Mouse (Mus musculus) CD8-positive naive resting alpha-beta T cell, adult 2 months (primary cell): ENCODE data around the gene Diaph3.
"Not testable (repeated sequence)": the region's sequence is repeated elsewhere in the genome, so short reads cannot be mapped to it uniquely, and the experiment has no call there.

Experiments
- DNase-seq, 2 experiments: peaks; one replicate each; pipeline ENCODE4 v3.0.0; 2022; ENCODE audit warnings: low read depth in 2 of 2, low spot score in 2 of 2

Gene Diaph3

DNA sequence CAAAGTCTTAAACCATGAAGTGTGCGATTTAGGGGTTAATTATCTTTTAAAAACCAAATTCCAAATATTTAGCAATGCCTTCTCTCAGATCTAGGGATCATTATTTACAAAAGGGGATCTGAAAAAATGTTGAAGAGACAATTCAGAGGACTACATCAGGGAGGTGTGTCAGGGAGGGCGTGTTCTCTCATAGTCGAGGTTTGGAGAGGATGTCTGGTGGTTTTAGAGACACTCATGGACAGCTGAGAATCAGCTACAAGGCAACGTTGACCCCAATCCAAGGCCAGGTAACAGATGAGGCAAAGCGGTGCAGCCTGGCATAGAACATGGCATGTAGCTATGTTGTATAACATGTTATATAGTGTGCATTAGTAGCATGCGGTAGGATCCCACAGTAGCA, 396.5 kb downstream of the Diaph3 start:
- no peak for DNase-seq

DNA sequence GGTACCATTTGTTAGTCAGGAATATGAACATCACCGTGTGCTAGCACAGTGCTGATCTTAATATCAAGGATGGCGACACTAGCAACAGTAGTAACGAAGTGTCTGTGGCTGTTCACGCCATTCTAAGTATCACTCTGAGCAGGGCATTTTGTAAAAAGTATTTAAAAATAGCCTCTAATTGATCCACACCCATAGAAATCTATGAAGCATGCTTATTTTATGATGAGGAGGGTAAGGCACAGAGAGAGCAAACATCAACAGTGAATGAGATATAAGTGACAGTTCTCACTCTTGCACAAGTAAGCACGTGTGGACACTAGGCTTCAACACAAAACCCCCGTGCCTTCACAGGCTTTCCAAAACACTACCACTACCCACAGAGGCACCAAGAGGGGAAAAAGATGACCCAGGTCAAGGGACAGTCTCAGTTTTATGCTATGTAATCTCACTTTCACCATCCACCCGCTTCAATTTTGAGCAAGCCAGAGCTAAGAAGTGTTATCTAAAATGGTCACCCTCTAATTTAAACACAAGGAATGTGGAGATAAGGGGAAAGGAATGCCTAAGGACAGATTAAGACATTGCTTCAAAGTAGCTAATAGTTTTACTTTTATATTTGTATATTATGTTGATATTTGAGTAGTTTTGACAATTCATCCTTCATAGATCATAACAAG, 399.0 kb downstream of the Diaph3 start:
- DNase-seq, result no peak

DNA sequence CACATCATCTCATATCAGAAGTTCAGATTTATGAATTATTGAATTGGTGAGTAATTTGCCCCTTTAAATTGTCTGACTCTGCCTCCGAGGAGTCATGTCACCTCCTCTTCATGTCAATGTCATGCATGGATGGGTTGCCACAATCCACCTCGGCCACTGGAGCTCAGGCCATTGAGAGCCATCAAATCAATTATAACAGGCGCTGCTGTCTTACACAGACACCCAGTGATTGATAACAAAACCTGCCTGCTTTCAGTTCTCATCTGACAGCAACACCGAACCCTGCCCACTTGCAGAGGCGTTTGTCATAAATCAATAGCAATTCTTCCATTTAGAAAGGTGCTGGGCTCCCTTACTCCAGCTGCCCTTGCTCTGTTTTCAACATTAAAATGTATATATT, 402.1 kb downstream of the Diaph3 start:
- DNase-seq, result no peak

DNA sequence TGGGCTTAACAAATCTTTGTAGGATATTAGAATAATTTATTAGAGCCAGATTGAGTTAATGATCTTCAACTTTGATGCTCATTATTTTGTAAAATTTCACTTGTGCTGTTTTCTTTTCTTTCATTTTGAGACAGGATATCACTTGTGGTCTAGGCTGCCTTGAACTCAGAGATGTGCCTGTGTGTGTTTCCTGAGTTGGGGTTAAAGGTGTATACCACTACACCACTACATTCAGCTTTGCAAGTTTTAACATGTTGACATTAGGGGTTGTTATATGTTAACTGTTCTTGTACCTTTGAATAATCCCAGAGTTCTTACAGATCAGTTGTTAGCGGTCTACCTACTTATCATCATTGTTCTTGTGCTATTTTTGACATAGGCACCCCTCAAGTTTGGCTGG, 404.4 kb downstream of the Diaph3 start:
- peak; percentile 27 to 36 for DNase-seq

DNA sequence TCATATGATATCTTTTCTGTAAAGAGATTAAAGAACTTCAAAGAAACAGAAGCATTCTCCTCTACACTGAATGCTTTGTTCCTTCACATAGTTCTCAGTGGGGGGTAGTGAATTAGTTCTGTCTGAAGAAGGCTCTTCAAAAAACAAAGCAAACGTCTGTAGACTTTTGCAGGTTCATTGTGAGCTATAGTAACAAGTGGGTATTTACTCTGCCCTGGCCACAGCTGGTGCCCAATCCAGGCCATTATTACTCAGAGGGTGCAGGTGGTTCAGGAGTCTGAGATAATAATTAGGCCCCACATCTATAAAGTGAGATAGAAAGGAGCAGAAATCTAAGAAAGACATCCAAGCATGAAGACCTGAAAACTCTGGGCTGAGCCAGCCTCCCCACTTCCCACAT, 409.7 kb downstream of the Diaph3 start:
- no peak for DNase-seq

DNA sequence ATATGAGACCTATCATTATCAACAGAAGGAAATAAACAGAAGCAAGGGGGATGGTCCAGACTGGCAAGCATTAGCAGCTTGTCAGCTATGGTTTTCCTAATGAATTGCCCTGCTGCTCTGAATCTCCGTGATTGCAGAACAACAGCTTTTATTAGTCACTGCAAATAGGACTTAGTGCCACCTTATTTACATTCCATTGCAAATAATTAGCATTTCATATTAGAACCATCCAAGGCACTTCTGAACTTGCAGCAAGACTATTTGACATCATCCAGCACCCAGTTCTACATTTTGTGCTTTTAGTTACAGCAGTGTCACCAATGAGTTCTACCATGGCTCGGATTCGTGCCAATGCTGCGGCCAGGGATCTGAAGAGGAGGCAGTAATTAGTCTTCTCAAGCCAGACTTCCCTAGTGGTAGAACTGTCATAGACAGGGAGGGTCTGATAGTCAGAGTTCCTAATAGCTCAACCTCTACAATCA, 411.4 kb downstream of the Diaph3 start:
- no peak for DNase-seq

DNA sequence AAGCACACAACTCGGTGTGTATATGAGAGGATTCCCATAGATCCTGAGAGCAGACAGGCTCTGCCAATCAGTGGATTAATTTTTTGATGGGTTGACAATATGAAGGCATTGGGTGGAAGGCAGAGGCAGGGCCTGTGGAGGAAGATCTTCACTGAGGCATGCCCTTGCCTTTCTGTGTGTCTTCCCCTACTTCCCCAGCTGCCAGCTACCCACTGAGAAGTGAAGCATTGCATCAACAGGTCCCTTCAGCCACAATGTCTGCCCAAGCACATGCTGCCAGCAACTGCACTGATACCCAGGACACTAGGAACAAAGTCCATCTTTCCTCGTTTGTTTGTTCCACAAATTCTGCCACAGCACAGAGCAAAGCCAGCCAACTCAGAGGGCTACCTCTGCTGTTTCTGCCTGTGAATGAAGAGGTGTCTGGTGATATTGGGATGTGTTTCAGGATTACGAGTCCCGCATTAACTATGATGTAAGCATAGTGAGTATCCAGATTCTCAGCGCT, 413.4 kb downstream of the Diaph3 start:
- DNase-seq, result no peak

DNA sequence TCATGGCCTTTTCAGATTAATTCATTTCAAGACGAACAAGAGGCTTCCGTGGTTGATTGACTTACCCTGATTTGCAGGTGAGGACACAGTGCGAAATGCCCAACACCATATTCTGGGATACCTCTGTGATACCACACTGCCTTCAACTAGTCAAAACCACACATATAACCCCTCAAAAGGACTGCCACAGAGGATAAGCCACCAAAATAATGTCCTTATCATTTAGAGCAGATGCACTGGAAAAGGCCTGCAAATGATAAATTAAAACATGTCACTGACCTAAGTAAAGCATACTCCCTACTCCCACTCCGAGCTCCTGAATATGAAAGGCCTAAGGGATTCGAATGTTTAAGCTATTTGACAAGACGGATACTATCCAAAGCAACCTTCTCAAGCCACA, 419.3 kb downstream of the Diaph3 start:
- DNase-seq, result no peak

DNA sequence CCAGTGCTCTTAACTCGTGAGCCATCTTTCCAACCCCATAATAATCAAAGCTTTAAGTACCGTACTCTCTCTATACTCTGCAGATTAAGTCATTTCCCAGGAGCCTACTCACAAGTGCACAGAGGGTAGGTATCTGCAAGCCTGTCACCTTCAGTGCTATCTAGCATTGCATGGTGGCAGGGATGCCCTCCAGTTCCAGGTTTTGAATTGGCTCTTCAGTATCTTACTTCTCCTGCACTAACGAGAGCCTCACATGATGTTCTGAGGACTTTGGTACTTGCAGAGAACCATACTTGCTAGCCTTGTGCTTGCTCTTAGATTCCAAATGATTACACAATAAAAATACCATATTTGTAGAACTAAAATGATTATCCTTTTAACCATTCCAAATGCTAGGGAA, 420.0 kb downstream of the Diaph3 start:
- no peak for DNase-seq

DNA sequence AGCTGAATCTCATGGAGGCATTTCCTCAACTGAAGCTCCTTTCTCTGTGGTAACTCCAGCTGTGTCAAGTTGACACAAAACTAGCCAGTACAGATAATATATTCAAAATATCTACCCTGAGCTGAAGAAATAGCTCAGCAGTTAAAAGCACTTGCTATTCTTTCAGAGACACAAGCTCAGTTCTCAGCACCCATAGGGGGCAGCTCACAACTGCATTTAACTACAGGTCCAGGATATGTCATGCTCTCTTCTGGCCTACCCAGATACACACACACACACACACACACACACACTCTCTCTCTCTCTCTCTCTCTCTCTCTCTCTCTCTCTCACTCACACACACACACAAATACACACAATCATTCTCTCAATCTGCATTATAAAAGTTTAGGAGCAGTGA, 420.6 kb downstream of the Diaph3 start:
- DNase-seq, result not testable (repeated sequence)

DNA sequence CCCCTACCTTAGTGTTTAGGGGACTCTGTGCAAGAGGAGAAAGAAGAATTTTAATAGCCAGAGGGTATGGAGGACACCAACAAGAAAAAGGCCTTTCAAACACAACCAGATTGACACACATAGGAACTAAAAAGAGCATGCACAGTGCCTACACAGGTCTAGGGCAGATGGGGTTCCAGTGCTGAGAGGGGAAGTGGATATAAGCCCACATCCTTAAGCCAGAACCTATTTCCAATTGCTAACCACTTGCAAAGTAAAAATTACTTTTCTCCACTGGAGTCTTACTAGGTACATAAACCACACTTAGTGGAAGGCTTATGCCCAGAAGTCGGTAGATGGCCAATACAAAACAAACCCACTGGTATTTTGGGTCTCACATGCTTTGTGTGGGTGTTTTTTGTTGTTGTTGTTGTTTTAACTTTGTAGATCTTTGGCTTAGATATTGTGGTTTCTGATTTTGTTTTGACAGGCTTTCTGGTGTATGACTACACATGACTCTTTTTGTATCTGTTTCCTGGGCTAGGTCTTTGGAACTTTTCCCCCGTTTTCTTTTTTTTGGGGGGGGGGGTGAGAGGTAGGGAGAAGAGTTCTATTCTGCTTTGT, 426.8 kb downstream of the Diaph3 start:
- no peak for DNase-seq

DNA sequence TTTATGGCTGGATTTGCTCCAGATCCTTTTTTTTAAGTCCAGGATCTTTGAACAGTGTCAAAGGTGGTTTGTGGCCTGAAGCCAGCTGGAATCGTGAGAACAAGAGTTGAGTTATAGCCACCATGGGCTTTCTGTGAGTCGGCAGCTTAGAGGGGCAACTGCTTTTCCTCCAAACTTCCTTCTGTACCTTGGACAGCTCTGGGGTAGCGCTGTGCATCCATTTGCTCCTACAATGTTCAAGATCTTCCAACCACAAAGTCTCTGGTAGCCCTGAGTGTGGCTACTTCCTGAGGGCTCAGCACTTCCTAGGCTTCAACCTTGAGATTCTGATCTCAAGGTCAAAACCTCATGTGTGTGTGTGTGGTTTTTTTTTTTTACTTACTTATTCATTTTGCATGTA, 437.0 kb downstream of the Diaph3 start:
- DNase-seq, result no peak

DNA sequence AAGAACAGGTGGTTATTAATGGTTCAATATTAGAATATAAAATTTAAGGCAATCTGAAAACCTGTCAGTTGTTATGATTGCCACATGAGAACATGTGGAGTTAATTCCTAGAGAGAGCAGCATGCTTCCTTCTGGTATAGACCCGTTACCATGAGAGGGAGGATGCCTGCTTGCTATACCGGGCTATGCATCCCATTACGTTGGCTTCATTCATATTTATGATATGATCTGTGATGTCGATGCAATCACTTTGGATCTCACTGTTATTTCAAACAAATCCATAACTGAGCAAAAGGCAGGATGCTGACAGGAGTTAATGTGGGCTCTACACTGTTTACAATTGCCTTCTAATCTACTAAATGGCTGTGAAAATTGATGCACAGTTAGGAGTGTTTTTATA, 439.9 kb downstream of the Diaph3 start:
- DNase-seq, result no peak

DNA sequence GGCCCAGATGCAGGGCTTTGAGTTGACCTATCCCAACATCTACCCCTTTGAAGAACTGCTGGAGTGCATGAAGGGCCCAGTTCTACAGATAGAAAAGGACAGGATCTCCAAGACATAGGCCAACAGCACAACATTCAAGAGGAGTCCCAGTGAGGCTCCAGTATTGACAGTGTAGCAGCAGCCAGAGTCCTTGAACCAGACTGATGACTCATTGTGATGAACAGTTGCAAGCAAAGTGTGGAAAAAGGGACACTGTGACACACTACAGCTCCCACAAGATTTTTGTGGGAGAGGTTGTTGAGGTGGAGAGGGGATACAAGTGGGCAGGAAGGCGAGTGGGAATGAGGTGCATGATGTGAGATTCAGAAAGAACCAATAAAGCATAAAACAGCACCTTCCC, 443.1 kb downstream of the Diaph3 start:
- DNase-seq, result no peak

DNA sequence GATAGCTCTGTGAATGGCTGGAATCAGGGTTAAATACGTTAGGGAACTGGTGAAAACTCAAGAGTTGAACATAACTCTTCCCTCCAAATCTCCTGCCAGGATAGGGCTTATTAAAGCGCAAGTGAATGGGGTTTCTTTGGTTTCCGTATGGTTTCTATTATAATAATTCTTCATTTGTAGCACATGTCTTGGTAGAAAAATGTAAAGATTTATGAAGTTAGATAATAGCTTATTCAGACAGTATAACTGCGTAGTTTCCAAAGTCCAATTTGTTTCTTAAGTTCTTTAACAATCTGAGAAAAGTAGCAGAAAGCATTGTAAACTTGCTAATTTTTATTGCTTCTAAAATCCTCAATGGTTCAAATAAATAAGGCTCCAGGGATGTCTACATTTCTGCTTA, 448.3 kb downstream of the Diaph3 start:
- no peak for DNase-seq

DNA sequence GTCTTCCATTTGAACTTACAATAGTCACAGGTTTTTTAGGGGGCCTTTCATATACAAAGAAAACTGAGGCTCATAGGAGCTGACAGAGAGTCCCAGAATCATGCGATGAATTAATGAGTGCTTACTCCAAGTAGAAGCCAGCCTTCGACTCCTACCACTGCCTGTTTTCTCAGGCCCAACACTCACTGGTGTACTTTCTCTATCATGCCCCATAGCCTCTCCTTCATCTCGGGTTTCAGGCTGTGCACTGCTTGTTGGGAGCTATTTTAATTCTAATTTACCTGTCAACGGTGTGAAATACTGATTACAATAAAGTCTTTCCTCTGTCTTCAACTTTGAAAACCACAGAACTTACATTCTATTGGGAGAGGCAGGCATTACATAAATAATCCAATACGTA, 449.7 kb downstream of the Diaph3 start:
- no peak for DNase-seq

DNA sequence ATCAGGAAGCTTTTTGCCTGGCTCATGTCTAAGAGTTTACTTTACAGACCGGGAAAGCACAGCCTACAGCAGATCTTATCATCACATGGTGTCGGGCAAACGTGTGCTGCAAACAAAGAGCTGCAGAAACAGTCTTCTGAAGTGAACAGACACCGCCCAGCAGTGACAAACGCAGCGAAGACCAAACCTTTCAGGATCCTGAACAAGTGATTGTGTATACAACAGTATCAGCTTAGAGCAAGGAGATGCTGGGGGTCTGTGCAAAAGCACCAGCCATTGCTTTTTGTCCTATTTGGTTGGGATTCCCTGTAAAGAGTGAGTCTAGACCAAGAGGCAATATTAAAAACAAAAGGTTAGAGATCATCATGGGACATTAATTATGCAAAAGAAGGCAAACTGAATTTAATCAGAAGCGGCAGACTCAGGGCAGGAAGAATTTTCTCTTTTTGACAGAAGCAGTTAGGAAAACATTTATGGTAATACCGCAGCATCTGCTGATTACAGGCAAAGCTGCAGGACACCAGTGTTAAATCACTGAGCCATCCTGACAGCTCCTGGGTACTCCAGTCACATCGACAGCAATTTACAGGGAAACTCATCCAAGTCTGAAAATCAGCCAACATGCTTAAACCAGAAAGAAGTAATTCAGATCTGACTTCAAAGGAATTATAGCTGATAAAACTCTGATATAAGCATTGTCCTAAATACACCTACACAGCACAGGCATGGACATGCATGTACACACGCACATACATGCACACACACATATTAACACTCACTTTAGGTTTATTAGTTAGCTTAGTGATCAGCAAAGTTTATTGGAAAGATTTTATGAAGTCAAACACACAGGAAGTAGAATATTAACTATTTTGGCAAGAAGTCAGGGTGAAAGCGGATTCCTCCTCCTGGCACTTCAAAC, 456.2 kb downstream of the Diaph3 start:
- no peak for DNase-seq

DNA sequence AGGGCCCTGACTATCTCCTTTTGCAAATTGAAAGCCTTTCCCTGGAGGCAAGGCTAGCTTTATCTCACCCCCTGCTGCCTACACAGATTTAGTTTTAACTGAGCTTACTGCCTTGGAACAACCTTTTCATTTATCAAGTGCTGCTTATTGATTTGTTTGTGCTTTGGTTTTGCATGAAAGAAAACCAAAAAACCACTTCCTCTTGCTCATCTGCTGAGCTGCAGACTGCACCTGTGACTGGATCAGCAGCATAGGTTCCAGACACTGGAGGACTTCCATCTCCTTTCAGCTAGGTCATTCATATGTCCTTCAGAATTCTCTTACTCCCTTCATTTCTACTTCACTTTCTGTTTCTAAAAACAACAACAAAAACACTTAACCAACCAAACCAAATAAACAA, 459.1 kb downstream of the Diaph3 start:
- peak; percentile 22 to 40 for DNase-seq

DNA sequence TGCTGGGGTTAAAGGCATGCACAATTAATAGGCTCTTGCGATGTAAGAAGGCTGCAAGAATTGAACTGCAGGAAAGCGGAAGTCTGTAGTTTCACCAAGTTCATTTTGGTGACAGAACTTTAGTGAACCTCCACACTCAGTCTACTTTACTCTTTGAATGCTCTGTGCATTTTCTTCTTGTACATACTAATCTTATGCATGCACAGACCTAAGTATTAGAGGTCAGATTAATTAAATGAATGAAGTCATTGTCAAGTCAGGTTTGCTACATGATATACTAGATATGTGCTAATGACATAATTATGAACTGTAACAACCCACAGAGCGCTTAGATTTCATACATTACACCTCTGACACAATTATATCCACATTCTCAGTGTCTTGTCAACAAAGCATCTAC, 462.0 kb downstream of the Diaph3 start:
- no peak for DNase-seq

DNA sequence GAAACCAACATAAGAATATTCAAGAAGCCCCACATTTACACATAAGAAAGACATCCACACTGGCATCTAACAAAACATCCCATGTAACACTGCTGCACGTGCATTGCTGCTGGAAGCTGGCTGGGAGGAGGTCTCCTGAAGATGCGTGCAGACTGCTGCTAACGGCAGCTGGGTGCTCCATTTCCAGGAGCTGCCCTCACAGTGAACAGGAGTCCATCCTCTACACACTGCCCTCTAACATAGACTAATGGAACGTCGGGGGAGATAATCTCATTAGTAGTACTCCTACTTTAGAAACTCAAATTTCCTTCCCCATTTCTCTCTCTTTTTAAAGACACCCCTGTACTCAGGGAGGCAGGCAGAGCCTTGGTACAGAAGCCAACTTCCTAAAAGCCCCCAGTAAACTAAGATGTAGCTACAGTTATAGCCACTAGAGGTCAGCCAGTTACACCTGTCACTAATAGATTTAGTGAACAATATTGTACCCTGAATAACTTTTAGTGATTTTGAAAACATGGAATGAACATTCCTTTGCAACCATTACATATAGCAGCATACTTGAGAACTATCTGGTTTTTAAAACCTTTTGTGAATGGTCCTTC, 462.8 kb downstream of the Diaph3 start:
- DNase-seq, result peak in 1 of 2 experiments; percentile 14

DNA sequence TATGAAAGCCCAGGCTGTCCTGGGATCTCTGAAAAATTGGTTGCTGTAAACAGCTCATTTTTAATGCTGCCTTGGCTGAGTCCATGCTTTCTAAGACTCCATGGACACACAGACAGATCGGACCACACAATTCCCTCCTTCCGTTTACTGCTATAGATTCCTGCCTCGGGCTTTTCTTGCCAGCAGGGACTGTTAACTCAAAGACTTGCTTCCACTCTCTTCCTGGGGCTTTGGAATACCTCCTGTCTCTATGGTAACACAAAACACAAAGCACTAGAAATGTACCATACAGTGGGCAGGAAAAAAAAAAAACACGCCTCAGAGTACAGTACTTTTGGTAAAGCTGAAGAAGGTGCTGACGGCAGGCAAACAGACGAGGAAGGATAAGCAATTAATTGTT, 464.0 kb downstream of the Diaph3 start:
- no peak for DNase-seq
